Mouse (Mus musculus) MEL (cell line): ENCODE results near the gene Gm20696. TPM values are rescaled to one million over a fixed set of nuclear protein-coding genes. Genes with fewer than 3 reads are reported as not detected.

Experiments used
- DNase-seq: peaks from one replicate; pipeline ENCODE4 v3.0.0; 2011; ENCODE audit warnings: low read depth, low spot score
- H3K27ac ChIP-seq: 2 replicates; pipeline ENCODE4 v1.5.1; 2012; ENCODE audit warnings: low read depth, mild to moderate bottlenecking, control low read depth, low read length, moderate library complexity; ENCODE audit not compliant: control insufficient read depth
- H3K27me3 ChIP-seq, 2 experiments: fragments of 150-350 bp in 1 of 2; sonication (generic) in 1 of 2; 2 replicates each; pipeline ENCODE4 v1.6.1; 2012; ENCODE audit warnings: low read length in 2 of 2, mild to moderate bottlenecking in 2 of 2, improper control_type of control experiment in 1 of 2, moderate library complexity in 1 of 2; ENCODE audit not compliant: insufficient read depth in 2 of 2, control insufficient read depth in 1 of 2
- H3K36me3 ChIP-seq, 2 experiments: 2 replicates each; pipeline ENCODE4 v1.6.1; 2012 to 2014; ENCODE audit warnings: low read length in 2 of 2, improper control_type of control experiment in 1 of 2, inconsistent platforms in 1 of 2, mild to moderate bottlenecking in 1 of 2; ENCODE audit not compliant: insufficient read depth in 2 of 2, control insufficient read depth in 1 of 2
- H3K4me1 ChIP-seq, 2 experiments: fragments of 150-350 bp in 1 of 2; sonication (generic) in 1 of 2; 2 replicates each; pipeline ENCODE4 v1.6.1; 2012; ENCODE audit warnings: low read length in 2 of 2, improper control_type of control experiment in 1 of 2, mild to moderate bottlenecking in 1 of 2; ENCODE audit not compliant: insufficient read depth in 2 of 2, control insufficient read depth in 1 of 2
- H3K4me3 ChIP-seq, 2 experiments: fragments of 150-350 bp in 1 of 2; sonication (generic) in 1 of 2; 2 replicates each; pipeline ENCODE4 v1.5.1; 2012; ENCODE audit warnings: low read depth in 2 of 2, low read length in 2 of 2, mild to moderate bottlenecking in 2 of 2, moderate library complexity in 2 of 2, control low read depth in 1 of 2, improper control_type of control experiment in 1 of 2; ENCODE audit not compliant: control insufficient read depth in 1 of 2, insufficient read depth in 1 of 2
- H3K79me2 ChIP-seq: 2 replicates; pipeline ENCODE4 v1.6.1; 2012; ENCODE audit warnings: mild to moderate bottlenecking, low read length, moderate library complexity; ENCODE audit not compliant: control insufficient read depth, poor library complexity, insufficient read depth
- H3K9ac ChIP-seq: 2 replicates; pipeline ENCODE4 v1.6.1; 2012; ENCODE audit warnings: low read depth, mild to moderate bottlenecking, control low read depth, low read length, moderate library complexity; ENCODE audit not compliant: control insufficient read depth, poor library complexity, severe bottlenecking
- H3K9me3 ChIP-seq: fragments of 150-350 bp; sonication (generic); replicated peaks from 2 replicates; pipeline ENCODE4 v1.6.1; 2012; ENCODE audit warnings: mild to moderate bottlenecking, low read length, improper control_type of control experiment, moderate library complexity; ENCODE audit not compliant: insufficient read depth
- BHLHE40 ChIP-seq: IDR thresholded peaks from 2 replicates; pipeline ENCODE4 v1.6.1; 2012; ENCODE audit warnings: low read depth, mild to moderate bottlenecking, inconsistent platforms, low read length, improper control_type of control experiment, borderline replicate concordance
- E2F4 ChIP-seq: IDR thresholded peaks from 2 replicates; pipeline ENCODE4 v1.6.1; 2011; ENCODE audit warnings: low read depth, low read length, improper control_type of control experiment, borderline replicate concordance
- ELF1 ChIP-seq: IDR thresholded peaks from 2 replicates; pipeline ENCODE4 v1.6.1; 2014; ENCODE audit warnings: low read depth, mild to moderate bottlenecking, inconsistent platforms, low read length, improper control_type of control experiment, moderate library complexity
- ETS1 ChIP-seq: IDR thresholded peaks from 2 replicates; pipeline ENCODE4 v1.6.1; 2012; ENCODE audit warnings: low read depth, mild to moderate bottlenecking, inconsistent platforms, low read length, improper control_type of control experiment, moderate library complexity
- GABPA ChIP-seq: IDR thresholded peaks from 2 replicates; pipeline ENCODE4 v1.6.1; 2012; ENCODE audit warnings: low read depth, mild to moderate bottlenecking, inconsistent platforms, low read length, improper control_type of control experiment, moderate library complexity
- HCFC1 ChIP-seq: IDR thresholded peaks from 2 replicates; pipeline ENCODE4 v1.6.1; 2012; ENCODE audit warnings: low read depth, mild to moderate bottlenecking, inconsistent platforms, low read length, improper control_type of control experiment, moderate library complexity
- MEF2A ChIP-seq: IDR thresholded peaks from 2 replicates; pipeline ENCODE4 v1.6.1; 2014; ENCODE audit warnings: low read depth, mild to moderate bottlenecking, inconsistent platforms, low read length, improper control_type of control experiment; ENCODE audit not compliant: poor library complexity, insufficient replicate concordance, severe bottlenecking; ENCODE audit errors: extremely low read depth
- NELFE ChIP-seq: IDR thresholded peaks from 2 replicates; pipeline ENCODE4 v1.6.1; 2011; ENCODE audit warnings: low read depth, low read length, improper control_type of control experiment
- NRF1 ChIP-seq: IDR thresholded peaks from 2 replicates; pipeline ENCODE4 v1.6.1; 2014; ENCODE audit warnings: low read depth, mild to moderate bottlenecking, inconsistent platforms, low read length, improper control_type of control experiment, moderate library complexity; ENCODE audit not compliant: poor library complexity, insufficient read depth, severe bottlenecking
- POLR2AphosphoS2 ChIP-seq: IDR thresholded peaks from 2 replicates; pipeline ENCODE4 v1.6.1; 2011; ENCODE audit warnings: low read length, improper control_type of control experiment
- RAD21 ChIP-seq: IDR thresholded peaks from 2 replicates; pipeline ENCODE4 v1.6.1; 2011; ENCODE audit warnings: mild to moderate bottlenecking, low read depth, low read length, improper control_type of control experiment
- SIN3A ChIP-seq: IDR thresholded peaks from 2 replicates; pipeline ENCODE4 v1.6.1; 2012; ENCODE audit warnings: low read length, improper control_type of control experiment, inconsistent platforms
- SMC3 ChIP-seq: IDR thresholded peaks from 2 replicates; pipeline ENCODE4 v1.6.1; 2011; ENCODE audit warnings: low read depth, low read length, improper control_type of control experiment
- TBP ChIP-seq: IDR thresholded peaks from 2 replicates; pipeline ENCODE4 v1.8.0; 2011; ENCODE audit warnings: low read depth, low read length, improper control_type of control experiment
- TCF12 ChIP-seq: IDR thresholded peaks from 2 replicates; pipeline ENCODE4 v1.6.1; 2014; ENCODE audit warnings: low read depth, mild to moderate bottlenecking, inconsistent platforms, low read length, improper control_type of control experiment, moderate library complexity
- ZKSCAN1 ChIP-seq: IDR thresholded peaks from 2 replicates; pipeline ENCODE4 v1.6.1; 2012; ENCODE audit warnings: low read depth, mild to moderate bottlenecking, inconsistent platforms, low read length, improper control_type of control experiment, moderate library complexity
- ZNF384 ChIP-seq: IDR thresholded peaks from 2 replicates; pipeline ENCODE4 v1.6.1; 2012; ENCODE audit warnings: low read depth, mild to moderate bottlenecking, inconsistent platforms, low read length, improper control_type of control experiment
- polyA plus RNA-seq, 2 experiments: library from polyadenylated mRNA; stranded (reverse) in 1 of 2; unstranded in 1 of 2; fragments of >175 nt in 1 of 2; fragments of >200 nt in 1 of 2; gene quantifications; 2 replicates each; pipeline versions ENCODE4 v1.2.1 to v1.2.4; 2012; ENCODE audit warnings: low replicate concordance in 2 of 2, low read depth in 1 of 2; ENCODE audit not compliant: insufficient read length in 2 of 2, insufficient read depth in 1 of 2, missing spikeins in 1 of 2
- total RNA-seq: library from RNA; depleted of rRNA; stranded (reverse); fragments of 300-350 nt; gene quantifications from 2 replicates; pipeline ENCODE4 v1.2.3, GENCODE M21; 2012

Gm20696 gene
- total and polyA plus RNA-seq, 3 experiments: 0.07 to 0.39 TPM; not detected in 1

- Histone ChIP-seq H3K9ac (no peak overlapping the region), H3K4me1 (no peaks in the 10 kb centered on the region), H3K9me3 (no peaks in the 10 kb centered on the region), H3K4me3 (no peak overlapping the region), H3K27me3 (no peaks in the 10 kb centered on the region), H3K27ac (no peak overlapping the region), H3K36me3 (no peaks in the 10 kb centered on the region), H3K79me2 (no peaks in the 10 kb centered on the region)
- DNase-seq: no peak
- TF ChIP-seq NRF1: no peak
- no peak for TF ChIP-seq BHLHE40
- no peak for TF ChIP-seq TCF12
- no peak for TF ChIP-seq ZKSCAN1
- TF ChIP-seq ELF1: no peak
- no peak for TF ChIP-seq SMC3
- TF ChIP-seq GABPA: no peak
- TF ChIP-seq NELFE: no peak
- no peak for TF ChIP-seq E2F4
- no peak for TF ChIP-seq HCFC1
- TF ChIP-seq TBP: no peak
- TF ChIP-seq RAD21: no peak
Measured at GRCm38 (mm10) chr6:99212461-99212860, 454.1 kb downstream of the Gm20696 start.

GRCm38 (mm10) chr6:99211663-99212333 lies 454.8 kb downstream of the Gm20696 start:
- DNase-seq: no peak
- no peak overlapping the region for H3K9ac ChIP-seq
- TF ChIP-seq NELFE (no peak), MEF2A (no peak), SIN3A (no peak), ZNF384 (no peak), ETS1 (no peak), E2F4 (no peak), POLR2AphosphoS2 (no peak)
- TF ChIP-seq, all 39 proteins: peak for 0
- no peaks in the 10 kb centered on the region; a peak in 1 of 4 replicates for H3K4me1 ChIP-seq
- no peaks in the 10 kb centered on the region for H3K79me2 ChIP-seq
- peaks cover 0 to 2% of the 10 kb centered on the region in 2 experiments; a peak in 1 of 4 replicates for H3K36me3 ChIP-seq
- no peaks in the 10 kb centered on the region for H3K27me3 ChIP-seq
- no peak overlapping the region for H3K27ac ChIP-seq
- H3K9me3 ChIP-seq: no peaks in the 10 kb centered on the region
- H3K4me3 ChIP-seq: no peak overlapping the region
